Mouse (Mus musculus) yolk sac, embryonic 10.5 days (tissue): ENCODE measurements at regions not wholly inside any gene's neighbourhood (a gene's known extent, or its start where the extent isn't known, plus 50 kb on each side); places are given as distances from the start of the nearest gene placed in this dataset.

Source experiments
- DNase-seq: peaks from one replicate; pipeline ENCODE4 v3.0.0-alpha.2; 2017; ENCODE audit warnings: low spot score

DNA sequence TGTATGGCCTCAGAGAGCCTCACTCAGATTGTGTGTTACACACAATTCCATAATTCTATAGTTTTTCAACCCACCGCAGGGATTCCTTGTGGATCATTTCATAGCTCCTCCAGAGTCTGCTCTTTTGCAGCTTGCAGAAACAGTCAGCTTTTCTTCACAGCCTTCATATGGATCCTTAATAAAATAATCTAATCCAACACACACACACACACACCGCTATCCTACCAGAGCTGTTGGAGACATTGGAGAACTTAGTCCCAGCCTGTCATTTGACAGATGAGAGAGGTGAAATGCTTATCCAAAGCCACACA lies 71.2 kb upstream of the Foxo1 start:
- DNase-seq = no peak

DNA sequence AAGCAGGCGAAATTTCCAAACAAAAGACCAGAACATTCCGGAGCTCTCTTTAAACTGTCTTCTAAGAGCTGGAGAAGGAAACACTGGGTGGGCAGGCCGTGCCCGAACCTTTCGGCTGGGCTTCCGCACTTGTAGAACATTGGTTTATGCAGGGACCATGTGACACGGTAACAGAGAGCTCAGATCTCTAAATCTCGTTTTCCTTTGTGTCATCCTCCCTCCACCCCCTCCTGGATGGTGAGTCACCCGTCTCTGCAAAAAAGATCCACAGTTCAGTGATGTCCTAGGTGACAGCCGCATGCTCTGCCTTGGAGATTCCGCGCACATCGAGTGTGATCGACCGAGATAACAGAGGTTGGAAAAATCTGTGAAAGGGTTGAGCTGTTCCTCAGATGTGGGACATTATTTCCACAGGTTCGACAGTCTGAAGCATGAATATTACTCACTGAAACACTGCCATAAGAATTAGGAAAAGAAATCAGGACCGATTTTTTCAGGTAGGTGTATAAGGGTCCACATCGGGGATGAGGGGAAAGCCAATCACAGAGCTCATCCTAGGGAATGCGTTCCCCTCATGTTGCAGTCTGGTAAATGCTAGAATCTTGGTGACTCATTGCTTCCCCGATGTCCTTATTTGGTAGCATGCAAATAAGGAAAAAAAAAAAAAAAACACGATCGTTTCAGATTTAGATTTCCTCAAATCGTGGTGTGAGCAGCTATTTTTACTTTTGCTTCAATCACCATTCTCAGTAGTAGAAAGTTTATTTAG lies 70.0 kb upstream of the Foxo1 start:
- no peak for DNase-seq

DNA sequence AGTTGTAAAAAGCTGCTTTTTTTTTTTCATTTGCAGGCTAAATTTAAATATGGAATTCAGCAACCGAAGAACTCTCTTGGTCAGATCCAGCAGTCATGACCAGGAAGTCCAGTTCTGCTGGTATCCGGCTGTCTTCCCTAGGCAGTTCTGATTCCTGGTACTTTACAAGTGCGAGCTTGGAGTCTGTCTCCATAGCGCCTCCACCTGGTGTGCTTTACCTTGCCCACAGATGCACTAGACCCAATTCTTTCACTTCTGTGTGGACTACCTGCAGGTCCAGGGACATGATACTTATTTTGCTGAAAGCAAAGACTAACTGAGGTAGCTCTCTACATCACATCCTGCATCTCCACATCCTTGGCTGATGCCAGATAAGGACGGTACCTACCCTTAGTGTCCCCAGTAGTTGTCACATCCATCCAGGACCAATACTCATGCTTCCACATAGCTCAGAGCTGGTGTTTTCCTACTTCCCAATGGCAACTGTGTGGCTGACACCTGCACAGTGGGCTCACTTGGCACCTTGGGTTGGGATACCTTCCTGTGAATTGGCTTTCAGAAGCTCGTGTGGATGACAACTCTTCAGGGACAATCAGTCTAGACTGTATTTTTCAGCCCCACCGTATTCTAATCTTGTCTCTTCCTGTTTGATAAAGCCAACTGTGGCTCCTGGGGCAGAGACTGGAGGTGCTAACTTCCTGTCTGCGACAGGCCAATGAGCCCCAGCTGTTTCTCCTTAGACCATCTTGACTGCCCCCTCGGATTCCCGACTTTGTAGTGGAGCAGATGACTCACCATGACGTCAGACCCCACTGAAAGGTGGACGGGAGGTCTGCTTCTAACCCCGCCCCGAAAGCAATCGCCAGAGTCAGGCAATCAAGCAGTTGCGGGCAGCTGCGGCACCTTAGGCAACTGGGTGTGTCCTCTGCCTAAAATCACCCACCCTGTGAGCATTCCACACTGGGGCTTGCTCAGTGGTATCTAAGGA lies 69.1 kb upstream of the Foxo1 start:
- DNase-seq = no peak

DNA sequence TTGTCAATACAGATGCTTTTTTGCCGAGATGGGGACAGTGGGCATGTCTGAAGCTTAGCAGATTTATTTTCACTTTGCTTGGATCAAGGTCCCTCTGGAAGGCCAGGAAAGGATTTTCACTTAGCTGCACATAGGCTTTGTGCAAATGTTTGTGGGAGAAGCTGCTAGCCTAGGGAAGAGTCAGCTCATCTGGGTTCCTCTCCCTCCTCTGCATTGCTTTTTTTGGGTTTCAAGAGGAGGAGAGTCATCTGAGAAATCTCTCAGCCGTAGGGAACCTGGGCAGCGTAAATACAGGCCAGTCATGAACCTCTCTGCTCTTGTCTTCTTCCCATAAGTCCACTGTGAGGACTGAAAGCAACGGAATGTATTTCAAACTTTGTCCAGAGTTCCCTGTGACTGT lies 68.0 kb upstream of the Foxo1 start:
- DNase-seq = no peak

DNA sequence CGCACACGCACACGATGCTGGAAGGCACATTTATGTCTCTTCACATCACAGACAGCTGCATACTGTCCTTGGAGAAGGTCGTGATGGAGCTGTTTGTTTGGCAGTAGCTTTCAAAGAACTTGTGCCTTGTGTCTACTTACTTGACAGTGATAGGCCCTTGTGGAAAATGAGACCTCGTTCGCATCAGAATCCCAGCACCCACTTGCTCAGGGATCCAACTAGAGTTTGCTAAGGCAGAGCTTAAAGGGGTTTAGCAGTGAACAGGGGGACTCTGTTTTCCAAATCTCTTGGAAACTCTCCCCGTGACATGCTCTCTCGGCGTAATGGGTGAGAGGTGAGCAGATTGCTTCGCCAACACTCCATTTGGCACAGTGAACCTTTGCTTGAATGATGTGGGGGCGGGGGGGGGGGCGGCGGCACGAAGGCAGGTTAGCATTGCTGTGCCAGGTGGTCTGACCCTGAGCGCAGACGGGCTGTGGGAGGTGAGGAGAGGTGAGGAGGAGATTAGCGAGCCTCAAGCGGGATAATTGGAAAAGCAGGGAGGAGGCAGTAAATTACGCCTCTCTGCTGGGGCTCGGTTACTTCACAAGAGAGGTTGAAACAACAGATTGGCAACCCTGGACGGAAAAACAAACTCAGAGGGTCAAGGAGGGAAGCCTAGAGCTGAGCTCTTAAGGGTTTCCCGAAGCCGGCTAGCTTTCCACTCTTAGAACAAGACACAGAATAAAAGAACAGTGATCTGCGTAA lies 57.4 kb upstream of the Foxo1 start:
- DNase-seq = no peak

DNA sequence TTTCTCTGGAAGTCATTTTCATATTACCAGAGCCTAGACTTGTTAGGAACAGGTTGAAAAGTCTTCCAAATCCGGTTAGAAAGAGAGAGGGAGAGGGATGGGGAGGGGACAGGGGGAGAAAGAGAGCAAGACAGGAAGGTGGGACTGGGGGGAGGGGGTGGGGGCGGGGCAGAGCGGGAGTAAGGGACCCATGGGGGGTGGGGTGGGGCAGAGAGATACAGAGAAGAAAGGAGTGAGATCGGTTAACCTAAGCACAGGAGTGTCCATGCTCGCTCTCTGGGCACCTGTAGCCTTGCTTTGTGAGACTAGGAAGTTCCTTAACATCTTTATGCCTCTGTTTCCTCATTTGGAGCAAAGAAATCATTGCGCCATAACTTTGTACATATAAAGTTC lies 56.8 kb upstream of the Foxo1 start:
- DNase-seq = no peak

DNA sequence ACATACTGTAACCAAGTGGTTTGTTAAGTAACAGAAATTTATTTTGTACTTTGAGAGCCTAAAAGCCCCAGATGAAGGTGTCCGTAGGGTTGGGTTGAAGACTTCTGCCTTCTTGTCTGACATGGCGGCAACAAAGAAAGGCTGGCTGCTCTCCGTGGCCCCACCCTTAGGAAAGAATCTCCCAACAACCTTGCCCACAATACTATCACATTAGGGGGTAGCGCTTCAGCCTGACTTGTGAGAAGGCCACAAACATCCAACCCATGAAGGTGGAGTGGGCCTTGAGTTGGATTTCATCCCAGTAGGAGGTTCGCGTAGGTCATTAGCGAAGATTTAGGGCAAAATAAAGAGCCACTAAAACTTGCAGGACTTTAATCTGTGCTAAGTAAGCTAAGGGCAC lies 54.0 kb upstream of the Foxo1 start:
- DNase-seq = no peak

DNA sequence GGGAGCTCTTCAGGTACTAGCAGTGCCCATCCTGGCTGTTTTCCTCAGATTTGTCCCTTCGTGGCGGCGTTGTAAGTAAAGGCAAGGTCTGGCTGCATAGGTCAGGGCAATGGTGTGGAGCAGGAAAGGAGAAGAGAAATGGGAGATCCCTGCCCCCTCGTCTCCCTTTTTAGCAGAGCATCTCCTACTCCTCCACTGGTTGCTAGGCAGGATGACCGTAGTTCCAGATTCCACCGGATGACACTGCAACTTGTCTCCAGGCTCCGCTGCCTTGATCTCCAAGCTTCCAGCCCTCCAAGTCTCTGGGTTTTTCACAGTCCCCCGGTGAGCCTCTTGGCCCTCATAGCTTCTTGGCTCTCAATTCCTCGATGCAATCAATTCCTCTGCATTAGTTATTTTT lies 53.1 kb upstream of the Foxo1 start:
- no peak for DNase-seq
